Mouse (Mus musculus): ENCODE results near the gene Alcam. TPM values are rescaled to one million over a fixed set of nuclear protein-coding genes. Genes with fewer than 3 reads are reported as not detected.

Gene Alcam
- polyA plus RNA-seq, 1 experiment: 27.7 TPM

GRCm38 (mm10) chr16:52210844-52211606 is 242.8 kb downstream of the Alcam start:
- Histone ChIP-seq H3K4me3 (ENCODE audit: insufficient read depth, poor library complexity, severe bottlenecking) (no peak overlapping the region), H3K27me3 (ENCODE audit: control insufficient read depth, insufficient read depth, insufficient read length) (no peaks in the 10 kb centered on the region), H3K36me3 (ENCODE audit: control insufficient read depth, insufficient read depth) (no peaks in the 10 kb centered on the region), H3K79me2 (ENCODE audit: control insufficient read depth, insufficient read depth) (no peaks in the 10 kb centered on the region), H3ac (ENCODE audit: control insufficient read depth, insufficient read length, low read depth) (no peak overlapping the region), H3K79me3 (ENCODE audit: low read depth) (no peaks in the 10 kb centered on the region)
- TF ChIP-seq CEBPB (IDR thresholded peaks at IDR 0.05; ENCODE audit: low read depth): no peak
- TF ChIP-seq MAX (IDR thresholded peaks at IDR 0.05): no peak
- TF ChIP-seq MYOD1 (IDR thresholded peaks at IDR 0.05; ENCODE audit: control insufficient read depth, insufficient read length, low read depth): no peak
- TF ChIP-seq FOSL1 (IDR thresholded peaks at IDR 0.05; ENCODE audit: insufficient read depth, low read length, poor library complexity, severe bottlenecking): no peak
- TF ChIP-seq CTCF (IDR thresholded peaks at IDR 0.05; ENCODE audit: control insufficient read depth, insufficient read depth, insufficient read length): no peak
- no peak for TF ChIP-seq MYOG (IDR thresholded peaks at IDR 0.05; ENCODE audit: control insufficient read depth, extremely low read depth, insufficient read length)
- no peak for TF ChIP-seq USF1 (IDR thresholded peaks at IDR 0.05; ENCODE audit: low read depth)

GRCm38 (mm10) chr16:52200107-52200506 is 253.8 kb downstream of the Alcam start:
- H3ac ChIP-seq (ENCODE audit: control insufficient read depth, insufficient read length, low read depth): no peak overlapping the region
- peaks cover 3% of the 10 kb centered on the region for H3K79me3 ChIP-seq (ENCODE audit: low read depth)
- TF ChIP-seq USF1 (IDR thresholded peaks at IDR 0.05; ENCODE audit: low read depth) (no peak), MYOG (IDR thresholded peaks at IDR 0.05; ENCODE audit: control insufficient read depth, extremely low read depth, insufficient read length) (no peak), MAX (IDR thresholded peaks at IDR 0.05) (no peak), MYOD1 (IDR thresholded peaks at IDR 0.05; ENCODE audit: control insufficient read depth, insufficient read length, low read depth) (no peak), FOSL1 (IDR thresholded peaks at IDR 0.05; ENCODE audit: insufficient read depth, low read length, poor library complexity, severe bottlenecking) (no peak), CTCF (IDR thresholded peaks at IDR 0.05; ENCODE audit: control insufficient read depth, insufficient read depth, insufficient read length) (no peak), CEBPB (IDR thresholded peaks at IDR 0.05; ENCODE audit: low read depth) (no peak)
- no peak overlapping the region for H3K4me3 ChIP-seq (ENCODE audit: insufficient read depth, poor library complexity, severe bottlenecking)
- no peaks in the 10 kb centered on the region for H3K27me3 ChIP-seq (ENCODE audit: control insufficient read depth, insufficient read depth, insufficient read length)
- peaks cover 36% of the 10 kb centered on the region for H3K36me3 ChIP-seq (ENCODE audit: control insufficient read depth, insufficient read depth)
- H3K79me2 ChIP-seq (ENCODE audit: control insufficient read depth, insufficient read depth): peaks cover 4% of the 10 kb centered on the region

Data from C2C12 (cell line).